Mouse (Mus musculus): ENCODE measurements around the gene Gm13290. TPM values are rescaled to one million over a fixed set of nuclear protein-coding genes. Genes with fewer than 3 reads are reported as not detected.

The Gm13290 gene
- total and polyA plus RNA-seq, 3 experiments: not detected

DNA sequence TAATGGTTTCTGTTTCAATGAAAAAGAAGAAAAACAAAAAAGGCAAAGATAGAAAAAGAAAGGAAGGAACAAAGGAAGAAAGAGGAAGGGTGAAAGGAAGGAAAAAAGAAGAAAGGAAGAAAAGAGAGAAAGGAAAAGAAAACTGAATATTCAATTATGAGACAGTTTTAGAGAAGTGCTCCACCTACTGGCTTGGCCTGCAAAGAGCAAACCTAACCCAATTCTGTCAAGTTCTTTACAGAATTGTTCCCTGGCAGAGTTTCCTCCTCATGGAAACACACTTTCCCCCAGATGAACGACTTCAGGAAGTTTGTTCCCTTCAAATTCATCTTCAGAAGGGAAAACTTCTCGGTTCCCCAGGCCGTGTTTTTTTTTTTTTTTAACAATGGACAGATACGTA is 49.4 kb downstream of the Gm13290 start:
- Histone ChIP-seq H3K4me1 (ENCODE audit: insufficient read depth, low read depth, low read length) (no peaks in the 10 kb centered on the region), H3K9me3 (replicated peaks) (no peaks in the 10 kb centered on the region), H3K36me3 (replicated peaks) (no peaks in the 10 kb centered on the region), H3K4me3 (ENCODE audit: low read depth, low read length) (no peak overlapping the region), H3K27me3 (ENCODE audit: insufficient read depth, low read length) (no peaks in the 10 kb centered on the region)
- DNase-seq (ENCODE audit: low spot score): no peak
- no peak for ATAC-seq (ENCODE audit: extremely low read depth, insufficient number of reproducible peaks, low FRiP score, poor library complexity, severe bottlenecking)
- TF ChIP-seq GATA1 (IDR thresholded peaks at IDR 0.05; ENCODE audit: borderline replicate concordance, low read length): no peak
- TF ChIP-seq TAL1 (conservative IDR thresholded peaks at IDR 0.05; ENCODE audit: low read depth, low read length): no peak
- no peak for TF ChIP-seq POLR2AphosphoS5 (IDR thresholded peaks at IDR 0.05; ENCODE audit: insufficient replicate concordance, low read depth, low read length)
- TF ChIP-seq CTCF (IDR thresholded peaks at IDR 0.05; ENCODE audit: low read depth, low read length): no peak
- no peak for TF ChIP-seq GATA2 (IDR thresholded peaks at IDR 0.05; ENCODE audit: borderline replicate concordance, low read depth, low read length)

Other genes starting within 250 kb of the Gm13290 start
Only the 20 nearest of the 31 such genes appear.
- not detected in 2 replicates for gene Gm26566, start 52.0 kb upstream of the Gm13290 start, total RNA-seq (2014; fragmentation: Nextera tagmentation)
- 0.33 and 0.46 TPM in 2 replicates for gene Gm26566, start 52.0 kb upstream of the Gm13290 start, total RNA-seq (2017)
- 0.08 and 0.22 TPM in 2 replicates for gene Gm26566, start 52.0 kb upstream of the Gm13290 start, polyA plus RNA-seq (2012)
- gene Klhl9, start 51.4 kb upstream of the Gm13290 start, total RNA-seq (2014; fragmentation: Nextera tagmentation): 63.5 and 64.7 TPM in 2 replicates
- 95.4 and 115 TPM in 2 replicates for gene Klhl9, start 51.4 kb upstream of the Gm13290 start, total RNA-seq (2017)
- 5.6 and 6.3 TPM in 2 replicates for gene Klhl9, start 51.4 kb upstream of the Gm13290 start, polyA plus RNA-seq (2012)
- gene Gm13271, start 19.0 kb upstream of the Gm13290 start, total RNA-seq (2014; fragmentation: Nextera tagmentation): not detected in 2 replicates
- gene Gm13271, start 19.0 kb upstream of the Gm13290 start, total RNA-seq (2017): not detected in 2 replicates
- gene Gm13271, start 19.0 kb upstream of the Gm13290 start, polyA plus RNA-seq (2012): not detected in 2 replicates
- not detected in 2 replicates for gene Gm13283, start 13.7 kb upstream of the Gm13290 start, total RNA-seq (2014; fragmentation: Nextera tagmentation)
- not detected in 2 replicates for gene Gm13283, start 13.7 kb upstream of the Gm13290 start, total RNA-seq (2017)
- gene Gm13283, start 13.7 kb upstream of the Gm13290 start, polyA plus RNA-seq (2012): not detected in 2 replicates
- not detected in 2 replicates for gene Gm13289, start 3.1 kb downstream of the Gm13290 start, total RNA-seq (2014; fragmentation: Nextera tagmentation)
- not detected in 2 replicates for gene Gm13289, start 3.1 kb downstream of the Gm13290 start, total RNA-seq (2017)
- gene Gm13289, start 3.1 kb downstream of the Gm13290 start, polyA plus RNA-seq (2012): not detected in 2 replicates
- gene Gm13272, start 6.0 kb downstream of the Gm13290 start, total RNA-seq (2014; fragmentation: Nextera tagmentation): not detected in 2 replicates
- gene Gm13272, start 6.0 kb downstream of the Gm13290 start, total RNA-seq (2017): 0.29 TPM in 1 of 2 replicates, not detected in the other
- not detected in 2 replicates for gene Gm13272, start 6.0 kb downstream of the Gm13290 start, polyA plus RNA-seq (2012)
- gene Ifnz, start 8.3 kb downstream of the Gm13290 start, total RNA-seq (2014; fragmentation: Nextera tagmentation): not detected in 2 replicates
- not detected in 2 replicates for gene Ifnz, start 8.3 kb downstream of the Gm13290 start, total RNA-seq (2017)
- gene Ifnz, start 8.3 kb downstream of the Gm13290 start, polyA plus RNA-seq (2012): not detected in 2 replicates
- gene Gm13276, start 11.9 kb downstream of the Gm13290 start, total RNA-seq (2014; fragmentation: Nextera tagmentation): not detected in 2 replicates
- gene Gm13276, start 11.9 kb downstream of the Gm13290 start, total RNA-seq (2017): not detected in 2 replicates
- not detected in 2 replicates for gene Gm13276, start 11.9 kb downstream of the Gm13290 start, polyA plus RNA-seq (2012)
- gene Gm13277, start 14.8 kb downstream of the Gm13290 start, total RNA-seq (2014; fragmentation: Nextera tagmentation): not detected in 2 replicates
- gene Gm13277, start 14.8 kb downstream of the Gm13290 start, total RNA-seq (2017): not detected in 2 replicates
- gene Gm13277, start 14.8 kb downstream of the Gm13290 start, polyA plus RNA-seq (2012): not detected in 2 replicates
- not detected in 2 replicates for gene Gm13278, start 17.7 kb downstream of the Gm13290 start, total RNA-seq (2014; fragmentation: Nextera tagmentation)
- not detected in 2 replicates for gene Gm13278, start 17.7 kb downstream of the Gm13290 start, total RNA-seq (2017)
- not detected in 2 replicates for gene Gm13278, start 17.7 kb downstream of the Gm13290 start, polyA plus RNA-seq (2012)
- gene Gm13275, start 20.7 kb downstream of the Gm13290 start, total RNA-seq (2014; fragmentation: Nextera tagmentation): not detected in 2 replicates
- 0.27 TPM in 1 of 2 replicates, not detected in the other for gene Gm13275, start 20.7 kb downstream of the Gm13290 start, total RNA-seq (2017)
- not detected in 2 replicates for gene Gm13275, start 20.7 kb downstream of the Gm13290 start, polyA plus RNA-seq (2012)
- not detected in 2 replicates for gene Gm13279, start 23.6 kb downstream of the Gm13290 start, total RNA-seq (2014; fragmentation: Nextera tagmentation)
- not detected in 2 replicates for gene Gm13279, start 23.6 kb downstream of the Gm13290 start, total RNA-seq (2017)
- gene Gm13279, start 23.6 kb downstream of the Gm13290 start, polyA plus RNA-seq (2012): not detected in 2 replicates
- not detected in 2 replicates for gene Gm13285, start 25.8 kb downstream of the Gm13290 start, total RNA-seq (2014; fragmentation: Nextera tagmentation)
- gene Gm13285, start 25.8 kb downstream of the Gm13290 start, total RNA-seq (2017): not detected in 2 replicates
- not detected in 2 replicates for gene Gm13285, start 25.8 kb downstream of the Gm13290 start, polyA plus RNA-seq (2012)
- not detected in 2 replicates for gene Gm13287, start 29.4 kb downstream of the Gm13290 start, total RNA-seq (2014; fragmentation: Nextera tagmentation)
- gene Gm13287, start 29.4 kb downstream of the Gm13290 start, total RNA-seq (2017): not detected in 2 replicates
- gene Gm13287, start 29.4 kb downstream of the Gm13290 start, polyA plus RNA-seq (2012): not detected in 2 replicates
- not detected in 2 replicates for gene Gm13288, start 31.7 kb downstream of the Gm13290 start, total RNA-seq (2014; fragmentation: Nextera tagmentation)
- gene Gm13288, start 31.7 kb downstream of the Gm13290 start, total RNA-seq (2017): 0.06 and 0.16 TPM in 2 replicates
- gene Gm13288, start 31.7 kb downstream of the Gm13290 start, polyA plus RNA-seq (2012): not detected in 2 replicates
- not detected in 2 replicates for gene Ifna7, start 42.4 kb downstream of the Gm13290 start, total RNA-seq (2014; fragmentation: Nextera tagmentation)
- not detected in 2 replicates for gene Ifna7, start 42.4 kb downstream of the Gm13290 start, total RNA-seq (2017)
- gene Ifna7, start 42.4 kb downstream of the Gm13290 start, polyA plus RNA-seq (2012): not detected in 2 replicates
- gene Ifna11, start 46.1 kb downstream of the Gm13290 start, total RNA-seq (2014; fragmentation: Nextera tagmentation): not detected in 2 replicates
- 0.29 TPM in 1 of 2 replicates, not detected in the other for gene Ifna11, start 46.1 kb downstream of the Gm13290 start, total RNA-seq (2017)
- gene Ifna11, start 46.1 kb downstream of the Gm13290 start, polyA plus RNA-seq (2012): not detected in 2 replicates
- gene Ifna6, start 53.6 kb downstream of the Gm13290 start, total RNA-seq (2014; fragmentation: Nextera tagmentation): not detected in 2 replicates
- not detected in 2 replicates for gene Ifna6, start 53.6 kb downstream of the Gm13290 start, total RNA-seq (2017)
- gene Ifna6, start 53.6 kb downstream of the Gm13290 start, polyA plus RNA-seq (2012): not detected in 2 replicates
- not detected in 2 replicates for gene Ifna5, start 61.7 kb downstream of the Gm13290 start, total RNA-seq (2014; fragmentation: Nextera tagmentation)
- not detected in 2 replicates for gene Ifna5, start 61.7 kb downstream of the Gm13290 start, total RNA-seq (2017)
- not detected in 2 replicates for gene Ifna5, start 61.7 kb downstream of the Gm13290 start, polyA plus RNA-seq (2012)
- gene Ifna4, start 68.0 kb downstream of the Gm13290 start, total RNA-seq (2014; fragmentation: Nextera tagmentation): not detected in 2 replicates
- gene Ifna4, start 68.0 kb downstream of the Gm13290 start, total RNA-seq (2017): 0.38 TPM in 1 of 2 replicates, not detected in the other
- gene Ifna4, start 68.0 kb downstream of the Gm13290 start, polyA plus RNA-seq (2012): not detected in 2 replicates